Mouse (Mus musculus) gastrocnemius, postnatal 4 days (tissue): Measurements from ENCODE around the gene Zfp36. TPM values are rescaled to one million over a fixed set of nuclear protein-coding genes. Genes with fewer than 3 reads are reported as not detected.

ENCODE experiments used
- DNase-seq, 2 experiments: peaks; one replicate each; pipeline ENCODE4 v3.0.0; 2021 to 2022; ENCODE audit warnings: low spot score in 2 of 2, mixed read lengths in 2 of 2
- total RNA-seq, 2 experiments: library from RNA; stranded (reverse); gene quantifications; 2 replicates each; pipeline ENCODE4 v1.2.3; 2021

The Zfp36 gene
- total RNA-seq, 2 experiments from 2014 or later = 8.5 to 9.9 TPM

- peak; percentile 34 to 67 for DNase-seq
Measured at GRCm38 (mm10) chr7:28339213-28339917, 40.7 kb downstream of the Zfp36 start.

GRCm38 (mm10) chr7:28338108-28338998 lies 41.7 kb downstream of the Zfp36 start, which contains the start of gene Supt5:
Gene Supt5 (minus strand): TSS chr7:28338746.
- peak; percentile 90 to 97 for DNase-seq

GRCm38 (mm10) chr7:28335471-28335870 lies 44.6 kb downstream of the Zfp36 start:
- DNase-seq = no peak

GRCm38 (mm10) chr7:28334534-28334933 lies 45.5 kb downstream of the Zfp36 start:
- DNase-seq = no peak

- no peak for DNase-seq
Measured at GRCm38 (mm10) chr7:28328260-28328659, 51.8 kb downstream of the Zfp36 start.

Other genes starting within 250 kb of the Zfp36 start
- 10 to 100 TPM; 61.2 to 64.8 TPM for gene Fbl, start 210.5 kb downstream of the Zfp36 start, total RNA-seq
- gene Dyrk1b, start 200.8 kb downstream of the Zfp36 start, total RNA-seq = 100 to 1,000 TPM; 118 to 131 TPM
- 10 to 100 TPM; 23.0 to 26.4 TPM for gene Eid2, start 112.4 kb downstream of the Zfp36 start, total RNA-seq
- gene Eid2b, start 102.5 kb downstream of the Zfp36 start, total RNA-seq = 10 to 100 TPM; 10.7 to 12.0 TPM
- not detected for gene Selenov, start 89.1 kb downstream of the Zfp36 start, total RNA-seq
- not detected for gene Dll3, start 78.0 kb downstream of the Zfp36 start, total RNA-seq
- 10 to 100 TPM; 48.9 to 50.0 TPM for gene Timm50, start 68.2 kb downstream of the Zfp36 start, total RNA-seq
- 10 to 100 TPM; 76.6 to 78.9 TPM for gene Supt5, start 41.5 kb downstream of the Zfp36 start, total RNA-seq
- 1,000 to 10,000 TPM; 1,034 to 1,195 TPM for gene Rps16, start 29.6 kb downstream of the Zfp36 start, total RNA-seq
- gene Plekhg2, start 7.7 kb downstream of the Zfp36 start, total RNA-seq = 10 to 100 TPM; 41.9 to 42.8 TPM
- gene Med29, start 12.5 kb upstream of the Zfp36 start, total RNA-seq = 10 to 100 TPM; 23.7 to 25.1 TPM
- gene Paf1, start 12.7 kb upstream of the Zfp36 start, total RNA-seq = 10 to 100 TPM; 41.2 to 55.6 TPM
- 10 to 100 TPM; 16.1 to 16.2 TPM for gene Gmfg, start 57.2 kb upstream of the Zfp36 start, total RNA-seq
- 1 to 10 TPM; 3.3 to 3.6 TPM for gene Lrfn1, start 71.7 kb upstream of the Zfp36 start, total RNA-seq
- not detected for gene Ifnl2, start 130.2 kb upstream of the Zfp36 start, total RNA-seq
- not detected for gene Ifnl3, start 142.6 kb upstream of the Zfp36 start, total RNA-seq
- gene Sycn, start 160.6 kb upstream of the Zfp36 start, total RNA-seq = not detected
- not detected for gene Nccrp1, start 167.0 kb upstream of the Zfp36 start, total RNA-seq
- 10 to 100 TPM; 43.0 to 44.1 TPM for gene Samd4b, start 217.9 kb upstream of the Zfp36 start, total RNA-seq
- 10 to 100 TPM; 11.9 to 12.4 TPM for gene Pak4, start 217.9 kb upstream of the Zfp36 start, total RNA-seq